Mouse (Mus musculus) lung, postnatal 14 days (tissue): Measurements from ENCODE around the gene Kcnj15.

Experiments
- DNase-seq: peaks from one replicate; pipeline ENCODE4 v3.0.0; 2021

The Kcnj15 gene

DNA sequence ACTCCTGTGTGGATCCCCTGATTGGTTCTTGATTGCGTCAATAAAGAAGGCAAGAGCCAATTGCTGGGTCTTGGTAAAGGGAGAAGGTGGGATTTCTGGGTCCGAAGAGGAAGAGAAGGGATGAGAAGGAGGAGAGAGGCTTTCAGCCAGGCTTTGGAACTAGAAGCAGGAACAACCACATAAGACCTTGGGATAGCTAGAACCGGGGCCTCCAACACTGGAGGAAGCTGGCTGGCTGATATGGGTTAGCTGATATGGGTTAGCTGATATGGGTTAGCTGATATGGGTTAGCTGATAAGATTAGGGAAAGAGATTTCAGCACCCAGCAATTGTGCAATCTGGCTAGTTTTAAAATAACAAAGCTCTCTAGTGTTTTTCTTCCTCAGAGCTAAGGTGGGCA, 44.3 kb downstream of the Kcnj15 start:
- DNase-seq = no peak

DNA sequence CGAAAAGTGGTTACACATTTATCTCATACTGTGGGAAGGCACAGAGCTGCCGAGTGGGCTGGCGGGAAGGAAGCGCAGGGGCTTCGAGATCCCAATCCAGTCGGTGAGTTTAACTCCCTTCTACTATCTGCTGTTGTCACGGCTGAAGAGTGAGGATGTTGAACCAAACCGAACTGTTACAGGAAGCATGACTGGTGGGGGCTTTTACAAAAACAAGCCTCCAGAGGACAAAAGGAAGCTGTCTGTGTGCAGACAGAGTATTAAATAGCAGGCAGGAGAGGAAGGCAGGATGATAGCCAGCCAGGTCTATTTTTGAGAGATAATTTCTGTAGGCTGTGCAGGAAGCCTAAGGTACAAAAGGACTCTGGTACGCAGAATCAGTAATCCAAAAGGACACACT, 46.3 kb downstream of the Kcnj15 start:
- DNase-seq = no peak

DNA sequence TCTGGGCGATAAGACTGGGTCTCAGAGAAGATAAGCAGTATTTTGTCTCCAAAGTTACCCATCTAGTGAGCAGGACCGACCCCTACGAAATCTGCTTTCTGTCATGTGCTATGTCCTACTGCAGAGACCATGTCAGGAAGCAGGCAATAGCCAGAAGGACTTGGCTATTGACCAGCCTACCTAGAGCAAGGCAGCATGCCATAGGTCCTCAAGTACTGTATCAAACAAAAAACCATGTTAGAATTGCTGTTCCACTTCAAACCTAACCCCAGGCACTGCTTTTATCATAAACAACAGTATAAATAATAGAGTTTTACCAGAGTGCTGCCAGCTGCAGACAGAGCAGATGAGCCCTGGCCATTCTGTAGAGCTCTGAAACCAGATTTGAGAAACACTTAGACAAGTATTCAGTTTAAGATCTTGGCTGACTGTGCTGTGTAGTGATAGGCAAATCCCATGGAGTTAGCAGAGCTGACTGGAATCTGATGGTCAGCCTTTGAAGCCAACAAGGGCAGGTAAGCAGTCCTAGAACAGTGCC, 50.5 kb downstream of the Kcnj15 start:
- DNase-seq = no peak

- DNase-seq = no peak
These were observed 64.7 kb downstream of the Kcnj15 start for GRCm38 (mm10) chr16:95321945-95322625.

- no peak for DNase-seq
These were observed 74.8 kb downstream of the Kcnj15 start for GRCm38 (mm10) chr16:95332159-95332558.

- DNase-seq = peak; percentile 89
These were observed 83.8 kb downstream of the Kcnj15 start for GRCm38 (mm10) chr16:95340885-95341791.

DNA sequence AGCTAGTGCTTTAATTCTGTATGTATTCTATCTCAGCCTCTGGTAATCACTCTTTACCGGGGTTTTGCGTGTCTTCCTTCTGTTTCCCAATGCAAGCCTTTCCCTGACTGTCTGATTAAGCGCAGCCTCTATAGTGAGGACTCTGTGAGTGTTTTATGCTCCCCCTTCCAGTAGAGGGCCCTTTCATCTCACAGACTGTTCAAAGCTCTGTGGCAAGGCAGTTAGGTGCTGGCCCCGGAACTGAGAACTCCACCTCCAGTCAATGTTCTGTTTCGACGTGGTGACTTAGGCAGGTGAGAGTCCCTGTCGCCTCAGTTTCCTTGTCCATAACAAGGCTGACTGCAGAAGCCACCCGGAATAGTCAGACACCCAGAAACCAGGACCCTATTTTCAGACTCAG, 84.7 kb downstream of the Kcnj15 start:
- DNase-seq = no peak

DNA sequence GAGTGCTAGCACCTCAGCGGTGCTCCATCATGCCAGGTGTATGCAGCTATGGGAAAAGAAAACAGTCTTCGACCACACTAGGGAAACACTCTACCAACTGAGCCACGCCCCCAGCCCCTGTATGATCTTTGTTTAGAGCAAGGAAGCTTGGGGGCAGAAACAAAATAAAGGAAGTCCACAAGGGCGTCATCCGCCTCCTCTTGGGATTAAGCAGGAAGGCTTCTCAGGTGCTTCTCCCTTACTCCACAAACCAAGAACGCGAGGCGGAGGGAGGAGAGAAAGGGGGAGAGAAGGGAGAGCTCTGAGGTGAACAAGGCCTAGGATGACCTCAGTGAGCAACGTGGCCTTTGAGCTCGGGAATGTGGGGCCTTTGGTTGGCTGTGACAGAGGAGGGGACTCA, 87.6 kb downstream of the Kcnj15 start:
- DNase-seq = no peak

- peak; percentile 88 for DNase-seq
These were observed 88.5 kb downstream of the Kcnj15 start for GRCm38 (mm10) chr16:95345882-95346281.

DNA sequence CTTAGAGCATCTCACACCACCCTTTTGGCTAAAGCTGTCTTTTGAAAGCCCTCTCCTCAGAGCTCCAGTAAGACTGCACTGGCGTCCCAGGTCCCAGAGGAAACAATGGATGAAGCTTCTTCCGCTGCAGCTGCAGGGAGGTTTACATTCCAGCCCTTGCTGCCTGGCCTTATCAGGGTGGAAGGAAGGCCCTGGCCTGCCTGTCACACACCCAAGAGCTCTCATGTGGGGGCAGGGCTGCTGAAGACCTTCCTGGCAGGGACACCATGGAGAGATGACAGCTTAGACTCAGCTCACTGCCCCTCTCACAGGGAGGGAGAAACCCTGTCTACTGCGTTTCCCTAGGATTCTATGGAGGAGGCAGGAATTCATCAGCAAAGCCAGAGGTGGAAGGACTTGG, 89.8 kb downstream of the Kcnj15 start:
- peak; percentile 70 for DNase-seq

GRCm38 (mm10) chr16:95348555-95348954, 91.2 kb downstream of the Kcnj15 start:
- DNase-seq = no peak

DNA sequence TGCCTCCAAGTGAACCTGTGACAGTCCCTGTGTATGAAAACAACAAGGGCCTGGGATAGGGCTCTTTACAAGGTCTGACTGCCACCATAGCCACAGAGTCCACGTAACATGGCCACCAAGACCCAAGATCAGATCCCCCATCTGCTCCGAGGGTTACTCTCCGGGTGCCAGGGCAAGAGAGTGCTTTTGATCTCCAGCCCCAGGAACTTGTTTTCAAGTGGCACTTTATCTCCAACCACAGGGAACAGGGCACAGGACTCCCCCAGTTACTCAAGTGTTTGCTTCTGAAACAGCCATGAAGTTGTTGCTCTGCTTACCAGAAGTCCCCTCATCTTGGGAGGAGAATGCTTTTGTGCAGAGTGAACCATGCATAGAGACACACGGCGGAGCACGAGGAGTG, 92.0 kb downstream of the Kcnj15 start:
- DNase-seq = no peak

GRCm38 (mm10) chr16:95349745-95350144, 92.4 kb downstream of the Kcnj15 start:
- no peak for DNase-seq
